Mouse (Mus musculus) forebrain, embryonic 15.5 days (tissue): Measurements from ENCODE around the gene Adamts15. TPM values are rescaled to one million over a fixed set of nuclear protein-coding genes. Genes with fewer than 3 reads are reported as not detected.
A peak's percentile ranks its signal among the peaks of the same experiment; 100 is the strongest.

Experiments
- ATAC-seq: fragments of 200-750 bp; cut with Nextera tagmentation; replicated peaks from 2 replicates; pipeline ENCODE4 v1.8.0; 2017; ENCODE audit warnings: mild to moderate bottlenecking, moderate TSS enrichment, moderate library complexity
- H3K27ac ChIP-seq: fragments of 300-500 bp; sonication (generic); replicated peaks from 2 replicates; pipeline ENCODE4 v1.5.1; 2015; ENCODE audit warnings: mild to moderate bottlenecking, inconsistent platforms
- H3K27me3 ChIP-seq: fragments of 300-500 bp; sonication (generic); 2 replicates; pipeline ENCODE4 v1.6.1; 2015; ENCODE audit warnings: inconsistent platforms
- H3K36me3 ChIP-seq: fragments of 300-500 bp; sonication (generic); 2 replicates; pipeline ENCODE4 v1.6.1; 2015; ENCODE audit warnings: mild to moderate bottlenecking, inconsistent platforms
- H3K4me1 ChIP-seq: fragments of 300-500 bp; sonication (generic); 2 replicates; pipeline ENCODE4 v1.6.1; 2015; ENCODE audit warnings: inconsistent platforms
- H3K4me2 ChIP-seq: fragments of 300-500 bp; sonication (generic); replicated peaks from 2 replicates; pipeline ENCODE4 v1.6.1; 2015; ENCODE audit warnings: mild to moderate bottlenecking, inconsistent platforms
- H3K4me3 ChIP-seq: fragments of 300-500 bp; sonication (generic); 2 replicates; pipeline ENCODE4 v1.5.1; 2015; ENCODE audit warnings: mild to moderate bottlenecking, inconsistent platforms
- H3K9ac ChIP-seq: fragments of 300-500 bp; sonication (generic); replicated peaks from 2 replicates; pipeline ENCODE4 v1.6.1; 2015; ENCODE audit warnings: mild to moderate bottlenecking, inconsistent platforms
- H3K9me3 ChIP-seq: fragments of 300-500 bp; sonication (generic); 2 replicates; pipeline ENCODE4 v1.6.1; 2016; ENCODE audit warnings: inconsistent platforms
- WGBS: fragments of 180-500 bp; shearing (Covaris S2); methylation state at CpG from one replicate; pipeline ENCODE4 v1.1.7; 2015; ENCODE audit warnings: mixed read lengths; 5-methylcytosine and 5-hydroxymethylcytosine counted together
- polyA plus RNA-seq: library from polyadenylated mRNA; unstranded; fragments of >200 nt; fragmentation: Nextera tagmentation; extraction: Ambion mirVana; gene quantifications from 2 replicates; pipeline ENCODE4 v1.2.1, GENCODE M21; 2015

Gene Adamts15
- polyA plus RNA-seq, 1 experiment from 2014 or later: 3.5 TPM

DNA sequence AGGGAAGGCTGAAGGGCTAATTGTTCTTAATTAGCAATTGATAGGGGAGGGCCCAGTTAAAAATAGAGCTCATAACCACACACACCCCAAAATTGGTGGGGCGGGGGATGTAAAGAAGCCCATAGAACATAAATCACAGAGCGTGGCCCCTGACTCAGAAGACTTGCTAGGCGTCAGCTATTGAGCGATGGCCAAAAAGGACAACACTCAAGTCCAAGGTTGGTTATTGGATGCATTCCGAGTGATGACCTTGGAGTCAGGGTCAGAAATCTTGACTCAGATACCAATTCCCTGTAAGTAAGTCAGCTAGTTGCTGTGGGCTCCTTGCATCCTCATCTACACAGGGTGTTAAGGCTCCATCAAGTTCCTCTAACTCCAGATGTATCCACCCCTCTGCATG is 19.0 kb downstream of the Adamts15 start:
- H3K36me3 ChIP-seq: no peaks in the 10 kb centered on the region
- no peak overlapping the region for H3K4me3 ChIP-seq
- 94% methylated on average over 5 of the region's 5 CpGs for WGBS
- no peaks in the 10 kb centered on the region for H3K4me1 ChIP-seq
- H3K9ac ChIP-seq: no peak overlapping the region
- no peak overlapping the region for H3K27ac ChIP-seq
- H3K4me2 ChIP-seq: no peak overlapping the region
- H3K9me3 ChIP-seq: no peaks in the 10 kb centered on the region
- no peaks in the 10 kb centered on the region for H3K27me3 ChIP-seq
- ATAC-seq: no peak

GRCm38 (mm10) chr9:30902641-30903040 is 19.6 kb downstream of the Adamts15 start:
- no peak overlapping the region for H3K9ac ChIP-seq
- ATAC-seq: no peak
- H3K4me2 ChIP-seq: no peak overlapping the region
- no peaks in the 10 kb centered on the region for H3K4me1 ChIP-seq
- no peaks in the 10 kb centered on the region for H3K36me3 ChIP-seq
- no peak overlapping the region for H3K4me3 ChIP-seq
- H3K9me3 ChIP-seq: no peaks in the 10 kb centered on the region
- H3K27ac ChIP-seq: no peak overlapping the region
- 96% methylated on average over 7 of the region's 7 CpGs for WGBS
- no peaks in the 10 kb centered on the region for H3K27me3 ChIP-seq

GRCm38 (mm10) chr9:30902152-30902551 is 20.1 kb downstream of the Adamts15 start:
- 94% methylated on average over 19 of the region's 19 CpGs for WGBS
- Histone ChIP-seq H3K4me3 (no peak overlapping the region), H3K27ac (no peak overlapping the region), H3K4me2 (no peak overlapping the region), H3K9me3 (no peaks in the 10 kb centered on the region), H3K9ac (no peak overlapping the region), H3K4me1 (no peaks in the 10 kb centered on the region), H3K36me3 (no peaks in the 10 kb centered on the region), H3K27me3 (no peaks in the 10 kb centered on the region)
- ATAC-seq: no peak

DNA sequence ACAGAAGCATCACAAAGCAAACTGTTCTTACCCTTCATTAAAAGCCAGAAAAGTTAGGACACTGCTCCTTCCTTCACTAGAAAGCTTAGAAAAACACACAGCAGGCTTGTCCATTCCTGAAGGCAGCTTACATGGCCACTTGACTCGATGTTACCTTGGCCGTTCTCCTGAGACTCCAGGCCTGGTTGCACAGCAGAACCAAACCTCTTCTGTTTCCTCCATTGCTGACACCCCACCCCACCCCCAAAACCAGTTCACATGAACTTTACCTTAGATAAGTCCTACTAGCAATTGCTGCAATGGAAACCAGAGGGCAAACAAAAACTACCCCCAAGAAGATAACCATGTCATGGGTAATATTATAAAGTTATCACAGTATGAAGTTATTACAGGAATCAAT is 25.1 kb downstream of the Adamts15 start:
- H3K27ac ChIP-seq: no peak overlapping the region
- H3K9ac ChIP-seq: no peak overlapping the region
- H3K4me3 ChIP-seq: no peak overlapping the region
- no peaks in the 10 kb centered on the region for H3K9me3 ChIP-seq
- ATAC-seq: no peak
- H3K36me3 ChIP-seq: no peaks in the 10 kb centered on the region
- peaks cover 4% of the 10 kb centered on the region for H3K4me1 ChIP-seq
- H3K4me2 ChIP-seq: no peak overlapping the region
- no peaks in the 10 kb centered on the region for H3K27me3 ChIP-seq
- WGBS: 87% methylated on average over 2 of the region's 2 CpGs

DNA sequence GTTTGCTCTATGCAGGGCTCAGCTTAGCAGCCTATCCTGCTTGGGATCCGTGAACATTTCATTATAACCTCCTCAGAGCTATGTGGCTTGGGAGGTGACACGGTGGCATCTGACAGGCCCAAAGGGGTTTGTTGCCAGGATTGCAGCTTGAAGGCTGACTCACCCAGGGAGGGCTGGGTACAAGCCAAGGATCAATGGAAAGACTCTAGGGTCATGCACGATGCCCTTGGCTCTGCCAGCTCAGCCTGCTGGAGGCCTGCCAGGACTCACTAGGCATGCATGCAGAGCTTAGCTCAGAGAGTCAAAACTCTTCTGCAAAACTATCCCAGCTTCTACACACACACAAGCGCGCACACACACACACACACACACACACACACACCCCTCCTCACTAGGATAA is 25.5 kb downstream of the Adamts15 start:
- H3K4me3 ChIP-seq: no peak overlapping the region
- no peaks in the 10 kb centered on the region for H3K36me3 ChIP-seq
- no peaks in the 10 kb centered on the region for H3K9me3 ChIP-seq
- no peak overlapping the region for H3K9ac ChIP-seq
- H3K4me2 ChIP-seq: no peak overlapping the region
- WGBS: 61% methylated on average over 5 of the region's 5 CpGs
- no peak overlapping the region for H3K27ac ChIP-seq
- peak; percentile 58; the same call in 1 of the 2 replicates for ATAC-seq
- H3K4me1 ChIP-seq: peaks cover 4% of the 10 kb centered on the region
- H3K27me3 ChIP-seq: no peaks in the 10 kb centered on the region

- no peaks in the 10 kb centered on the region for H3K27me3 ChIP-seq
- no peaks in the 10 kb centered on the region for H3K9me3 ChIP-seq
- H3K27ac ChIP-seq: no peak overlapping the region
- no peak for ATAC-seq
- H3K36me3 ChIP-seq: no peaks in the 10 kb centered on the region
- H3K4me3 ChIP-seq: no peak overlapping the region
- H3K4me1 ChIP-seq: peaks cover 4% of the 10 kb centered on the region
- WGBS: 50% methylated on average over 3 of the region's 3 CpGs
- H3K4me2 ChIP-seq: no peak overlapping the region
- no peak overlapping the region for H3K9ac ChIP-seq
These were observed 26.6 kb downstream of the Adamts15 start for GRCm38 (mm10) chr9:30895618-30896017.

DNA sequence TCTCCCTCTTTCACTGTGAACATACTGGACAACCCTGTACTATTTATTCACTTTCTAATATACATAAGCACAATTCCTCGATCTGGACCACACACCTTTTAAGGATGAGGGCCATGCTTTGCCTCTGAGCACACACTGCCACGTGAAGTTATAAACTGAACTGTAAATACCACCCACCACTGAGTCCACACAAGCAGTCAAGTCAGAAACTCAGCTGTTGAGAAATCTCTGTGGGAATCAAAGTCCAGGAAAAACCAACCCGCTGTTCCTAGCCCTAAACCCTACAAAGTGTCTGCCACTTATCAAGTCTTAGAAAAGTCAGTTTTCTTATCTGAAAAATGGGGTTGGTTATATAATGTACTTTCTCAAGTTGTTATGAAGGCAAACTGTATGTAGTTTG is 36.0 kb downstream of the Adamts15 start:
- 86% methylated on average over 3 of the region's 3 CpGs for WGBS

GRCm38 (mm10) chr9:30880553-30880952 is 41.7 kb downstream of the Adamts15 start:
- no peaks in the 10 kb centered on the region for H3K9me3 ChIP-seq
- H3K27ac ChIP-seq: no peak overlapping the region
- no peak overlapping the region for H3K9ac ChIP-seq
- no peak overlapping the region for H3K4me3 ChIP-seq
- 91% methylated on average over 9 of the region's 9 CpGs for WGBS
- no peaks in the 10 kb centered on the region for H3K36me3 ChIP-seq
- no peaks in the 10 kb centered on the region for H3K27me3 ChIP-seq
- H3K4me1 ChIP-seq: no peaks in the 10 kb centered on the region
- no peak for ATAC-seq
- no peak overlapping the region for H3K4me2 ChIP-seq

More for the DNA sequence above, 36.0 kb downstream of the Adamts15 start:
- H3K4me3 ChIP-seq: no peak overlapping the region
- no peaks in the 10 kb centered on the region for H3K27me3 ChIP-seq
- no peak overlapping the region for H3K27ac ChIP-seq
- H3K4me2 ChIP-seq: no peak overlapping the region
- H3K4me1 ChIP-seq: no peaks in the 10 kb centered on the region
- no peak overlapping the region for H3K9ac ChIP-seq
- no peaks in the 10 kb centered on the region for H3K36me3 ChIP-seq
- no peak for ATAC-seq
- H3K9me3 ChIP-seq: no peaks in the 10 kb centered on the region

GRCm38 (mm10) chr9:30879947-30880273 is 42.3 kb downstream of the Adamts15 start:
- Histone ChIP-seq H3K27me3 (no peaks in the 10 kb centered on the region), H3K4me1 (no peaks in the 10 kb centered on the region), H3K4me3 (no peak overlapping the region), H3K9ac (no peak overlapping the region), H3K4me2 (no peak overlapping the region), H3K9me3 (no peaks in the 10 kb centered on the region), H3K36me3 (no peaks in the 10 kb centered on the region), H3K27ac (no peak overlapping the region)
- 82% methylated on average over 2 of the region's 2 CpGs for WGBS
- ATAC-seq: no peak

- H3K4me2 ChIP-seq: no peak overlapping the region
- WGBS: 92% methylated on average over 7 of the region's 7 CpGs
- H3K36me3 ChIP-seq: no peaks in the 10 kb centered on the region
These were observed 42.9 kb downstream of the Adamts15 start for GRCm38 (mm10) chr9:30879248-30879946.

GRCm38 (mm10) chr9:30876552-30876951 is 45.7 kb downstream of the Adamts15 start:
- WGBS: 77% methylated on average over 3 of the region's 3 CpGs

More at GRCm38 (mm10) chr9:30879248-30879946, 42.9 kb downstream of the Adamts15 start:
- no peaks in the 10 kb centered on the region for H3K27me3 ChIP-seq
- H3K9ac ChIP-seq: no peak overlapping the region
- no peaks in the 10 kb centered on the region for H3K9me3 ChIP-seq
- no peak for ATAC-seq
- H3K4me3 ChIP-seq: no peak overlapping the region
- H3K27ac ChIP-seq: no peak overlapping the region
- H3K4me1 ChIP-seq: no peaks in the 10 kb centered on the region

GRCm38 (mm10) chr9:30855837-30856236 is 66.4 kb downstream of the Adamts15 start:
- Histone ChIP-seq H3K9me3 (no peaks in the 10 kb centered on the region), H3K9ac (no peak overlapping the region), H3K4me3 (no peak overlapping the region), H3K4me2 (no peak overlapping the region), H3K27me3 (no peaks in the 10 kb centered on the region), H3K4me1 (no peaks in the 10 kb centered on the region), H3K27ac (no peak overlapping the region), H3K36me3 (no peaks in the 10 kb centered on the region)
- 84% methylated on average over 2 of the region's 2 CpGs for WGBS
- ATAC-seq: no peak

More at GRCm38 (mm10) chr9:30876552-30876951, 45.7 kb downstream of the Adamts15 start:
- Histone ChIP-seq H3K27ac (no peak overlapping the region), H3K4me3 (no peak overlapping the region), H3K4me2 (no peak overlapping the region), H3K4me1 (no peaks in the 10 kb centered on the region), H3K9me3 (no peaks in the 10 kb centered on the region), H3K27me3 (no peaks in the 10 kb centered on the region), H3K36me3 (no peaks in the 10 kb centered on the region), H3K9ac (no peak overlapping the region)
- no peak for ATAC-seq

DNA sequence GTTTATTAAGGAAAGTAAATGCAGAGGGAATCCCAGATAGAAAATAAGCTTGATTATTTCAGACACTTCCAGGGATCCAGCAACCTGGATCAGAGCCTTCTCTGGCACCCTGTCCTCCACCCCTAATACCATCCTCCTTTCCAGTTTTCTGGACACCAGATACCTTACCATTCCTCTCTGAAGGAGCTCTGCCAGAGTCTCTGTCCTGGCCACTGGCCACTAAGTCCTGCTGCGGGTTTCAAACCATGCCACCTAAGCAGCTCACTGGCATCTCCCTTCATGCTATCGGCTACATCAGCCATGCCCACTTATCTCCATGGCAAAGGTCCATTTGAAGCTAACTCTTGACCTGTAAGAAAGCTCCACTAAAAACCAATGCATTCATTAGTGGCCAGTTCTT is 70.4 kb downstream of the Adamts15 start:
- WGBS: 90% methylated on average over 2 of the region's 2 CpGs
- no peak overlapping the region for H3K4me3 ChIP-seq

More for the DNA sequence above, 70.4 kb downstream of the Adamts15 start:
- no peak overlapping the region for H3K27ac ChIP-seq
- H3K9me3 ChIP-seq: no peaks in the 10 kb centered on the region
- H3K4me1 ChIP-seq: no peaks in the 10 kb centered on the region
- H3K36me3 ChIP-seq: no peaks in the 10 kb centered on the region
- no peaks in the 10 kb centered on the region for H3K27me3 ChIP-seq
- no peak overlapping the region for H3K4me2 ChIP-seq
- ATAC-seq: no peak
- H3K9ac ChIP-seq: no peak overlapping the region
